Mouse (Mus musculus) heart, adult 2 months (tissue): ENCODE results near the gene A930018P22Rik.

ENCODE experiments used
- CTCF ChIP-seq: fragments of 200-600 bp; IDR thresholded peaks from 2 replicates; pipeline ENCODE4 v1.8.1; 2022; ENCODE audit warnings: antibody characterized with exemption, mild to moderate bottlenecking, moderate library complexity
- POLR2A ChIP-seq: fragments of 200-500 bp; IDR thresholded peaks from 2 replicates; pipeline ENCODE4 v1.6.1; 2011; ENCODE audit warnings: mild to moderate bottlenecking, low read depth, low read length, control low read depth; ENCODE audit not compliant: insufficient read depth

DNA sequence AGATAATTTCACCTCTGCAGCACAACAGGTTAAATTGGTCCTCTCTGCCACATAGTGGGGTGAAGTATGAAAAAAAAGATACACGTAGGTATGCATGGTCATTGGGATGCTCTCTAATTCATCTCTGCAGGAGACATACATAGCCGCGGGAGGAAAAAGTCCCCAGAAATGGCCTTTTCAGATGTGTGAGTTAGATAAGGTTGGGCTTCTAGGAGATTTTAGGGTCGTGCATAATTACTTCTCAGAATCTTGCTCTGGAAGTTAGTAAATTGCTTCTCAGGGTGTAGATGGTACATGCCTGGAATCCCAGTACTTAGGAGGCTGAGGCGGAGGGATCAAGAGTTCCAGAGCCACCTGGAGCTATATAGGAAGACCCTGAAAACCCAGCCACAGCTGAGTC is 1.5 kb downstream of the A930018P22Rik start:
- TF ChIP-seq POLR2A = no peak
- no peak for TF ChIP-seq CTCF
